Mouse (Mus musculus) spleen, adult 2 months (tissue): Measurements from ENCODE around the gene Armc6.

Experiments
- CTCF ChIP-seq: fragments of 200-500 bp; IDR thresholded peaks from 2 replicates; pipeline ENCODE4 v1.5.1; 2011; ENCODE audit warnings: mild to moderate bottlenecking, inconsistent platforms; ENCODE audit not compliant: insufficient read depth, insufficient read length, insufficient replicate concordance; ENCODE audit errors: extremely low read depth
- POLR2A ChIP-seq: fragments of 200-500 bp; IDR thresholded peaks from 2 replicates; pipeline ENCODE4 v1.6.1; 2011; ENCODE audit warnings: low read depth, low read length, inconsistent platforms

DNA sequence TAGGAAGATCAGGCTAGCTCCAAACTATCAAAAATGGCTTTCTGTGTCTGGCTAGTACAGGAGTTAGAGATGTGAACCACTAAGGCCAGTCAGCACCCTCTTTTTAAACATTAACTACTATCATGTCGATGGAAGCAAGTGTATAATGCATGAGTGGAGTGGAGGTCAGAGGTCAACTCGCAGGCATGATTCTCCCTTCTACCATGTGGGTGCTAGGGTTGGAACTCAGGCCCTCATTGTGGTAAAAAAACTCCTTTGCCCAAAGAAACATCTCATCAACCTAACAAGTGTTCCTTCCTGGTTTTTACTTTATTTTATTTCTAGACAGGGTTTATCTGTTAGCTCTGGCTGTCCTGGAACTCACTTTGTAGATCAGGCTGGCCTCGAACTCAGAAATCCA is 63.5 kb downstream of the Armc6 start:
- TF ChIP-seq CTCF (no peak), POLR2A (no peak)
